Mouse (Mus musculus) c-Kit-negative CD71-positive TER-119-positive erythroid progenitor cells, embryonic 14.5 days (primary cell): ENCODE results near the gene Ap1ar.

Experiments used
- DNase-seq: peaks from one replicate; pipeline ENCODE4 v3.0.0-alpha.2; 2013; ENCODE audit warnings: low read depth, low spot score

The Ap1ar gene

DNA sequence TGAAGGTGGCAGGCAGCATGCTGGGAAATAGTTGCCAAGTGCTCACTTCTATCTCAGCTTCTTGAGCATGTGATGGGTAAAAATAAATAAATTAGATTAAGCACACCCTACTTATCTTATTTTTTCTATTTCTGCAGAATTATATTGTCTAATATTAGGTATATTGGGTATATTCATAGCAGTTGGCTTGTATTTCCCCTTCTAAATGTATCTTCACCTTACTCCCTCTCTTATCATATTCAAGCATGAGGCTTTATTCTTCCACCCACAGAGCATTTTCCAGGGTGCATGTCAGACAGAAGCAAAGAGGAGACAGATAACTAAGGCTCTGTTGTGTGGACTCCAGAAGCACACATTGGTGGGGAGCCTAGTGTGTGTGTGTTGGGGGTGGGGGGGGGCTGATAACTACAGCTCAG lies 79.4 kb downstream of the Ap1ar start:
- no peak for DNase-seq
